Mouse (Mus musculus) thymus, postnatal 0 days (tissue): ENCODE measurements at regions not wholly inside any gene's neighbourhood (a gene's known extent, or its start where the extent isn't known, plus 50 kb on each side); places are given as distances from the start of the nearest gene placed in this dataset.
A peak's percentile ranks its signal among the peaks of the same experiment; 100 is the strongest.

ENCODE experiments used
- DNase-seq: peaks from one replicate; pipeline ENCODE4 v3.0.0-alpha.2; 2015; ENCODE audit warnings: low spot score

DNA sequence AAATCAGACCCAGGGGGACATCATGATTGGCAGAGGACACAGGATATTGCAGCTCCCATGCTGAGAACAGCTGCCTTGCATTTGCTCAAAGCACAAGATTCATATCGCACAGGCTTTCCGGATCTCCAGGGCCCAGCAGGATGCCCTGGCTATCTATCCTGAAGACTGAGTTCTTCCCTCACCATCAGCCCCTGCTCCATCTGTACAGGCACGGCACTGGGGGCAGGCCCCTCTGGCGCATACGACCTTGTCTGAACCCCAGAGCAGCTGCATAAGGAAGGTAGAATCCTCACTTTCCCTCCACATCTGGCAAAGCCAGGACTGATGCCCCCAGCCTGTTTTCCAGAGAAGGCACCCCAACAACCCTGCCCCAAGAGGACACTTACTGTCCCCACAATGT is 266.8 kb downstream of the Tns1 start:
- no peak for DNase-seq

DNA sequence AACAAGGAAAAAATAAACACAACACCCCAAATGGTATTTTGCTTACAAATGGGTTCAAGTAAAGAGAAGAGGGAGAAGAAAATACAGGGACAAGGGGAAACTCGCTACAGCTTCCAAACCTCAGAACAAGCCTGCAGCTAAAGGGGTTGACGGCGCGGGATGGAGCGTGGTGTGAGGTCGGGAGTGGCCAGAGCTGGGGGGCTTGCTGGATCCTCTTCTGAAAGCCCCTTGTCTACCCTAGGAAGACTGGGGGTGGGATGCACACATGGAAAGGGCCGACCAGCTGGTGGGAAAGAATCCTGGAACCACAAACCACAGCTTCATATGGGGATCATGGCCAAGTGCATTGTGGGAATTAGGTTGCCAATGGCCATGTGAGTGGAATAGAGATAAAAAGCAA is 267.4 kb downstream of the Tns1 start:
- no peak for DNase-seq

DNA sequence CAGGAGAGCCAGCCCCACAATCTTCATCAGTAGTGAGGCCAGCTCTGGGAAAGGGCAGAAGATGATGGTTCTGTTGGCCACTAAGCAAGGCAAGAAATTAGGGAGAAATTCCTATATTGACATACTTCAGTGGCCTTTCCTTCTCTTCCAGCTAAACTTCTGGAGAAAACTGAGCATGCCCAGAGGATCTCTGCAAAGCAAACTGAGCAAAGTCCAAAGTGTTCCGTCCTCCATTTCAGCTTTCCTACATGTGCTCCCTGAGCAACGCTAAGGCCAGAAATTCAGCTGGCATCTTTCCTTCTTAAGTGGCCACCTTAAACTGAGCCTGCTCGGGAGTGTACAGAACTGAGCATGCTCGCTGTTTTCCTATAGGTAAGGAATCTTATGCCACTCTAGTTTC is 268.9 kb downstream of the Tns1 start:
- no peak for DNase-seq

DNA sequence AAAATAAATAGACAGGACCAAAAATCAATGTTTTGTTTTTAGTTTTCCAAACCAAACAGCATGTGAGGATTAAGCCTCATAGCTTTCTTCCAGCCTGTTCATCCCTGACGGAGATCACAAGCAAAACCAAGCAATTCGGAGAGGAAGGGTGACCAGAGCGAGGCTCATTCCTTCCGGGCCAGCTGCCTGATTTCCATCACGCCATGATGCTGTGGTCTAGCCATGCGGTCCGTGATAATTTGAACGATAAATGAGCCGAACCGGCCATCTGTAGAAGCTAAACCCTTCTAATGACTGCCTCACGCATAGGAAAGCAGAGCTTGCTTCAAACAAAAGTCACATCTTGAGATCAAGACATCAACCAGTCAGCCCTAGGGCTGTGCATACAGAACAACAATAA is 270.4 kb downstream of the Tns1 start:
- no peak for DNase-seq

DNA sequence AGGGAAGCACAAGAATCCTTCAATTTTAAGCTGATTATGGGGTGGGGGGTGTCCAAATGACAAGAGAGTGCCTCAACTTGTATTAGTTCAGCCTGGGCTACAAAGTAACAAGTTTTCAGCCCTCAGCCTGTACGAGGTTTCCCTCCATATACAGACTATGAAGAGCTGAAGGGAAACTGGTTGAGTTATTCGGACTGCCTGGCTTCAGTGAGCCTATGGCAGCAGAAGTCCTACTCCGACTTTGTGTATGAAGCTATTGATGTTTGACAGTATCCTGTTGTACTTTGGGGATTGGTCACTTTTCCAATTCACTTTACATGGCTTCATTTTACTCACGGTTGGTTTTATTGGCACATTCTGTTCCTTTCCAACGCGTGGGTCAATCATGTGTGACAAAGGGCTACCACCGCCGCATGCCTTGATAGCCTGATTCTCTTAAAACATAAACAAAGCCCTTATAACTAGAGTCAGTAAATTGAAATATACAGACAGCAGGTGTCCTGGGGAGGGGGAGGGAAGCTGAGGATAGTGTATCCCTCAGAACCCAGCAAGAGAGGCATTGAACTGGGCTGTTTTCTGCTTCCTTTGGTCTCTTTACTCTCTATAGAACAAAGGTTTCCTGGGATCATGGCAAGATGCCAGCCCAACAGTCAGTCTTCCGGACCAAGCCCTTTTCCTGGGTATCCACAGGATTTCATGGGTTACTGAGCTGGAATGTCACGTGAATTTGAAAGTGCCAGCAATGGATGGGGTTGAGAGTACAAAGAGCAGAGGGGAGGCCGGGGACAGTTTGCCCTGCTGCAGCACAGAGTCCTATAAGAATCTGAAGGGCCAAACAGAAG is 273.9 kb downstream of the Tns1 start:
- no peak for DNase-seq

DNA sequence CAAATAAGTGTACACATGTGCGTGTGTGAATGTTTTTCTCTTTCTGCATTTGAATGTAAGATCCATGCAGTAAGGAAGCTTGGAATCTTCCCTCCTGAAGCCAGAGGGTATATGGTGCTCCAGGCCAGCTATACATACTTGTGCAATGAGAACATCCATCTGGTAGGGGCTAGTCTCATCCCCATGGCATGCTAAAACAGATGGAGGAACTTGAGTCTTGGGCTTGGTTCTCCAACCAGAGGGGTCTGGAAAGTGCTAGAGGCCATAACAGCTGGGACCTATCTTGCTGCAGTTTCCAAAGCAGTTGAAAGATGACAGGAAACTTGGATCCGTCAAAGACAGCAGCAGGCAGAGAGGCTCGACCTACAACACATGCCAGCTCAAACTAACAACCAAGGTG is 275.9 kb downstream of the Tns1 start:
- no peak for DNase-seq

DNA sequence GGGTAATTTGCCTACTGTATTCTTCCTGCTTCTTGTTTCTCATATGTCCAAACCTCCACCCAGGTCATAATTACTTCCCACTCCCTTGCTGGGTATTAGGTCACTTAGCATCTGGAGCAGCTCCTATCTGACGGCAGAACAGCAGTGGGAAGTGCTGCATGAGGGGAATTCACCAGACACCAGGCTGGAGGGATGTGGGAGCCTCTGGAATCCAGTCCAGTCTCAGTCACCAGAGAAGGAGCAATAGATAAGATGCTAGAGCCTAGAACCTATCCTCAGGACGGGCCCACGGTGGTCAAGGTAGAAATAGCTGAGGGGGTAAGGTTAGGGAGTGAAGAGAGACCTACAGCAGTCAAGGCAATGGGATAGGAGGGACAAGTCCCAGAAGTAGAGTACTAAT is 277.1 kb downstream of the Tns1 start:
- DNase-seq: no peak

DNA sequence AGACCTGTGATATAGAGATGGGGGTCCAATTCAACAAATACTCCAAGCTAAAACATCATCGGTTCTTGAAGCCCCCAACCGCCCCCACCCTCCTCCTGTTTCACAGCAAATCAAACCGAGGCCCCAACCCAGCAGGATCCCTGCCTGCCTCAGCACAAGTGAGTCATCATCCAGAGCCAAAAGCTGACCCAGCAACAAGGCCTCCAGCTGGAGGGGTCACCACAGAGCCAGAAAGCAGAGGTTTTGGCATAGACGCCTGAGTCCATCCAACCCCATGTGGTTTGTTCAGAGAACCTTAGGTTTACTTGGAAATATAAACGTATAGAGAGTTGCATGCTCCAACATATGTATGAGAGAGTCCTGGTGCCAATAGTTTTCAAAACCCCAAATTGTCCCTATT is 279.1 kb downstream of the Tns1 start:
- DNase-seq: no peak

DNA sequence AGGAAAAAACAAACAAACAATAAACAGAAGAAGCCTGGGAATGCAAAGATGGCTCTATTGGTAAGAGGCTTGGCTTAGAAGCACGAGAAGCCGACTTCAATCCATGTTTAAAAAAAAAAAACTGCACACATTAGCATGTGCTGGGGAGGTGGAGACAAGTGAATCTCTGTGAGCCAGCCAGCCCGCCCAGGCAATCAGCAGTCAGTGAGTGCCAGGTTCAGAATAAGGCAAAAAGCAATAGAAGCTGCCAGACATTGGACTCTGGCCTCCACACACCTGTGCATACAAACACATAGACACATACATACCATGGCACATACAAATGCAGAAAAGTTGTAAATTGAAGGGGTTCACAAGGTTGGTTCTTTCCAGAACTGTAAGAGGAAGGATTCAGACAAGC is 279.7 kb downstream of the Tns1 start:
- DNase-seq: no peak

DNA sequence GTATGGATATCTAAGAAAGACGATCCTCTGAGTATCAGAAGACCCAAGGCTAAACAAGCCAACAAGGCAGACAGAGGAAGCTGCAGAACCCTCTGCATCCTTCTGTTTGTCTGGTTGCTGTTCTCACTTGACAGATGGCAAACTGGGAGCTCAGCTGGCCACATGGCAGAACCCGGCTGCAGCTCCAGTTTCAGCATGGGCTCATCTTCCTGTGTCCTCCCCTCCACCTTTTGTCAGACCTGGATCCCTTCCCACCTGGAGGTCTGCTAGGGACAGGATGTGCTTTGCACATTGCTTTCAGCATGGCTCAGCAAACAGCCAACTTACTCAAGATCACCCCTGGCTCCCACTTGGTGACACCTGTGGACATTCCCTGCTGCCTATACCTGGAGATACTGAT is 284.9 kb downstream of the Tns1 start:
- DNase-seq: no peak

DNA sequence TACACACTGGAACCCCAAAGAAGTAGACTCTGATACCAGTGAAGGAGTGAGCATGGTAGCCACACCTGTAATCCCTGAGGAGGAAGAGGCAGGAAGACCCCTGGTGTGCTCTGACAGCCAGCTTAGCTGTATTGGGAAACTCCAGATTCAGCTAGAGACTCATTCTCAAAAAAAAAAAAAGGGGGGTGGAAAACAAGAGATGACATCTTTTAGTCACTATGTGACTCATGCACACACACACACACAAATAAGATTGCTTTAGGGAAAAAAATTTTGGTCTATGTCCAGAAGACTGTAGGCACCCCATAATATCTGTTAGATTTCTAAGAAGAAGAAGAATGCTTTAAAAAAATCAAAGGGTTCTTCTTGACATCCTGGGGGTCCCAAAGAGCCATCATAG is 287.6 kb downstream of the Tns1 start:
- DNase-seq: no peak

DNA sequence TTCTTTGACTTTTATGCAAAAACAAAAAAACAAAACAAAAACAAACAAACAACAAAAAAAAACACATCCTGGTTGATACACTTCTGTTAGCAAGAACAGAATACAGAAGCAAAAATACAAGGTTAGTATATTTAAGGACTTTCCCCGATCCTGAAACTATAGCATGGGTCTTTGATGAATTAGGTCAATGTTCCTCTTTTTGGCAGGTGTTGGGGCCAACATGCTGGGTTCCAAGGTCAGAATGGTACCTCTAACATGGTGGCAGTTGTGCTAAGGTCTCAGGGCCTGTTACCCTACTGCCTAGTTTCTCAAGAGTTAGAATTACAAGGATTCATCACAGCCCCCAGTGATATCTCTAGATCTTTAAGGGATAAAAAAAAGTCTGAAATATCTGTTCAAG is 289.7 kb downstream of the Tns1 start:
- DNase-seq: no peak

DNA sequence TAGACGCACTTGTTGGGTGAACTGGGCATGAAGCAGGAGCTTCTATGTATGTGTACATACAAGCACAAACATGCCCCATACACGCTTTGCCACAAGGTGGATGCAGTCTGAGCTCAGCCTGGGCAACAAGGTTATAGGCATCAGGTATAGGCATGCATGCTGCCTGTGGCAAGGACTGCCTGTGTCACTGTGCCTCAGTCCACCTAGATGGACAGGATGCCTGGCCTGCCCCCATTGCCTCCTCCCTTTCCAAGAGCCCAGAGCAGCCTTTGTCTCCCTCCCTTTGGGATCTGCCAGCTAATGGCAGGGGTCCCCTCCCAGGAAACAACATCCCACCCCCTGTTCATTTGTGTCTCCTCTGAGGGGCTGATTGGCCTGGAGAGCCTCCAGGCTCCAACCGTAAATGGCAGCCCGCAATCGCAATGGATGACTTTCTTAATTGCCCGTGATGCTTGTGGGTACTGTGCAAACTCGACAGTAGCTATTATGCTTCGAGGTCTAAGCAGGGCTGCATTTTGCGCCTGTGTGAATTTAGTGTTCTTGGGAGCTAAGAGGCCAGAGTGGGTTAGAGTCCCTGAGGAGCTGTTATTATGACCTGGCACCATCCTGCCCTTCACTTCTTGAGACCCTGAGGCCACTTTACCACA is 293.6 kb downstream of the Tns1 start:
- DNase-seq: no peak

DNA sequence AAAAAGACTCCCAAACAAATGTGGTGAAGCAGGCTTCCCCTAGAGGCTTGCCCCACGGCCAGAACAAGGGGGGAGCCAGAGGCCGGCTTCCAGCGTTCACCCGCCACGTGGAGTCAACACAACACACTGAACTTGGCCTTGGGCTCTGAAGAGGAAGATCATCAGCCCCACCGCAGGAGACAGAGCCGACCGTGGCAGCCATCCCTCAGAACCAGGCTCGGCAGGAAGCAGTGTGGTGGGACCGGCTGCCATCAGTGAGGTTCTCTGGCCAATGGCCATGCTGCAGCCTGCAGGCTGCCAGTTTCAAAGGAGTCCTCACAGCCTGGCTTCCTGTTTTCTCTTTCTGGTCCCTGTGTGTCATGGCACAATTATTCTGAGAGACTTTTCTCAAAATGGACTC is 295.3 kb downstream of the Tns1 start:
- DNase-seq: peak; percentile 7

DNA sequence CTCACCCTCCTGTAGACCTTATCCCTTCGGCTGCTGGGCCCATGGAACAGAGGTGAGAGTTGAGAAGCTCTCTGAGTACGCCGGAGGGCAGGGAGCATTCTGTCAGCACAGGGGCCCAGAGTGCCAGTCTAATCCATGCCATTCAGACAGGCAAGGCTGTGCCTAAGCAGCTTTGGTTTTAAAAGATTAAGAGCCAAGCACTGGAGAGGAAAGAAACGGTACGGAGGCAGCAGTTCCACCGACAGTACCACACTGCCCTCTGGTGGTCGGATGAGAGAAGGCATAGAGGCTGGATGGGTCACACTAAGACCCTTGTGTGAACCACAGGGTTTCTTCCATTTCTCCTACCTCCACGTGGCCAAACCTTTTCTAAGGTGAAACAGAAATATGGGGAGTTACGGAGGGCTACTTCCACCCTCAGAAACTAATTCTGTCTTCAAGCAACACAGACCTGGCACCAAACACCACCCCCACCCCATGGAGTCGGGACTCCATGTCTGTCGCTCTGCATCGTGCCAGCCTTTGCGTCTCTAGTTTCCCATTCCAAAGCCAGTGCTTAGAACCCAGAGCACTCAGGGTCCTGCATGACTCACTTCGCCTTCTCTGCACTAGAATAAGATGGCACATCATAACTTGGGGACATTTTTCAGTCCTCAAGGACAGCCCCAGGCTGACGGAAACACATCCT is 297.9 kb downstream of the Tns1 start:
- peak; percentile 59 for DNase-seq

DNA sequence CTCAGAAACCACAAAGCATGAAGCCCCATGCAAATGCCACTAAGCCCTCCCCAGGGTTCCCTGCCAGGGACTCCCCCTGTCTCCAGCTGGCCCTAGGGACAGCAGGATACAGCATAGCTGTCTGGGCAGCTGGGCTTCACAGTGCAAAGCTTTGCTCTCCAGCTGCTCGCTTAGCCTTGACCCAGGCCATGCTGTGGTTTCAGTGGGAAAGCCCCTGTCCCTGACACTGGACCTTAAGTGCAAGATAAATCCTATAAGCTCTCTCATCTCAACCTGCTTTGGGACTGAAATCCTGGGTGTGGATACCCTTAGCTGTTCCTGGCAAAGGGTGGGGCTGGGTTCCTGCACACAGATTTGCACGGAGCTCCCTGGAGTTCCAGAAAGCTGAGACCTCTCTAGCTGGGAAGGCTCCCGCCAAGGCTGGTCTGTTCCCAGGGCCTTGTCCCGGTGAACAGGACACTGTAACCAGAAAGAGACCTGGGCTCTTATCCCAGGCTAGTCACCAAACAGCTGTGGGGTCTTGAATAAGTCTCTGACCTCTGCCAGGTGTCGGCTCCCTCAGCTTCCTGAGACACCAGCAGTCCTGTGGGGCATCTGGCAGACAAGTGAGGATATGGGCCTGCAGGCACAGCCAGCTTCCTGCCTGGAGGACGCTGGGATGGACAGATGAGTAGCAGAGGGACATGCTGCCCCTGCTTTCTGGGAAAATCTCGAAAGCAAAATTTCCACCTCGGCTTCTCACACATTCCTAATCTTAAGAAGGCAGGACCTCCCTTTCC is 299.7 kb downstream of the Tns1 start:
- DNase-seq: no peak

DNA sequence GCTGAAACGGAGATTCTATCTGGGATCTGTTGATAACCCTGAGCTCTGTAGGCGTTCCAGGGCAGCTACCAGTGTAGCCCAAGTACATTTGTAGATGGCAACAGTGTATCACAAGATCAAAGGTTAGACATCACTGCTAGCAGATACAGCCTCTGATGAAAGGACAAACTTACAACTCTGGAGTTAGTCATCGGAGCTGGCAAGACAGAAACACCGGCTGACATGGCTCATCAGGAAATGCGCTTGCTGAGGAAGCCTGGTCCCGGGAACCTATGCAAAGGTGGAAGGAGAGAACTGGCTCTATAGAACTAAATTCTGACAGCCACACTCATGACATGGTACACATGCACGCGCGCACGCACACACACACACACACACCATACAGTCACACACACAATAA is 300.5 kb downstream of the Tns1 start:
- no peak for DNase-seq

DNA sequence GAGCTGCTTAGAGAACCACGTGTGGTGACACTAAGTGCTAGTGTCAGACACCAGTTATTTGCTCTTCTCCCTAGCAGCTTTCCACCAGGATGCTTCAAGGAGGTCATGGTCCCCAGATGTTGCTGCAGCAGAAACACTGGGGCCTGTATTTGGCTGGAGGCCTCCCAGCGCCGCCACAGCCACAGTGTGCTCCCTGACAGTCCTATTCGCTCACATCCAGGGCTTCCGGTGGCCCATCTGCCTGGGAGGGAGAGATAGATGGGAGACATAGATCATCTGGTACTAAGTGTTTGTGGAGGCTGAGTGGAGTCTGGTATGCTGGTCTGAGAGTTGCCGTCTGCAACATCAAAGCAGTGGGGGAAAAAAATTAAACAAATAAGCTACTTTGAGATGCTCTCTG is 301.6 kb downstream of the Tns1 start:
- no peak for DNase-seq

DNA sequence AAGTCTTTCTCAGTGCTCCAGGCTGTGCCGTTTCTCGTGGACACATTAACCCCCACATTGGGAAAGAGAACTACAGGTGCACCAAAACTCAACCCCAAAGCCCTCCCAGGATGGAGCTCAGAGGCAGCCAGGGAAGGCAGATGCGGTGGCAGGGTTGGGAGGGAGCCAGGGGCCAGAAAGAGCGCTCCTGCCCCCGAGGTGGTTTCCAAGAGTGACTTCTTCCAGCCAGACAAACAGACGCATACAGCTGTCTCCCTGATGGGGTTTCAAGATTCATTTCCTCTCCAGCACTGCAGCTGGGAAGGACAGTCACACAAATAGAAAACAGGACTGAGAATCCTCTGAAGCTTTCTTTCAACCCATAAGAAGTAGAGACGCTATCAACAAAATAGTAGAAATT is 303.5 kb downstream of the Tns1 start:
- DNase-seq: no peak

DNA sequence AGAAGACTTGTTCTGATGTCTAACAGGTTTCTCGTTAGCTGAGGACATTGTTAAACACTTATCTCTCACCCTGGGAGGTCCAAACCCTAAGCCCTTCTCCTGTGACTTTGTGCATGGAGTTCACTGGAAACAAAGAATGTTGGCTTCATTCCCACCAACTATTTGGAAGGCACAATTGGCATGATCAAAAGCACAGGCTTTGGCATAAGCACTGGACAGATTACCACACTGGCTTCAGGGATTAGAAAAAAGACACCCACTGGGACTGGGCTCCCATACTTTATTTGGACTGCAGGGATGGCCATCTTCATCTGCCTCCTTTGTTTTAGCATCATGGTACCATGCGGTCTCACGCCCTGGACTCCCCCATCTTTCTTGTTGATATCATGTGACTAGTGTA is 317.0 kb downstream of the Tns1 start:
- no peak for DNase-seq

DNA sequence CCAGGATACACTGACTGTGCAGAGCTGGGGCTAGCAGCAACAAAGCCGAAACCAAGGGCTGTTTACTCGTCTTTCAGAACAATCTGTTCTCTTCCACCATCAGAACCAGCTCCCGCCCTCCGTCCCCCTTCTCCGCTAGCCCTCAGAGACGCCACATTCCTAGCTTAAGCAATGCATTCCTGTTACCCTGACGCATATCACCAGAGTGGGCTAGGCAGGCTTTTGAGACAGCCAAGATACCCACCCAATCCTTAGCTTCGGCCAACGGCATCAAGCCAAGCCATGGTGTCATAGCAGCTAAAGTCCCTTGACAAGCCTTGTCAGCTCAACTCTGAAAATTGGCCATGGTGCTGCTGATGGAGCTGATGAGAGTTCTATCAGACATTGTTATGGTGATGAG is 319.1 kb downstream of the Tns1 start:
- no peak for DNase-seq

DNA sequence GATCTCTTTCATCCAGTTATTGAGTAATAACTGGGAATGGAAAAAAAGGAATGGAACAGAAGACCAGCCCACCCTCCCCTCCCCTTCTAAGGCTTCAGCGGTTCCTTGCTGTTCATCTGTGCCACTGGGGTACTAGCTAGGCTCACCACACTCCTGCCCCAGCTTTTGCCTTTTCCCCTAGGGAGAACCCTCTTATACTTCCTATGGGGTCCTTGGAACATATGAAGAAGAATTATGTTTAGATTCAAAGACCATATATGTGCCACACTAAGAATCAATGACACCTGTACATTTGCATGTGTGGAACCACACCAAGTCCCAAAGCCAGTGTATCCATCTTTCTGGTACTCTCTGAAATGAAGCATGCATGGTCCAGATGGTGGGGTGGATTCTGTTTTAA is 324.3 kb downstream of the Tns1 start:
- no peak for DNase-seq
